Mouse (Mus musculus) kidney, postnatal 4 days (tissue): ENCODE measurements around the gene AI987944.

Experiments
- DNase-seq, 2 experiments: peaks; one replicate each; pipeline ENCODE4 v3.0.0; 2021; ENCODE audit warnings: mixed read lengths in 2 of 2

The AI987944 gene

GRCm38 (mm10) chr7:41393048-41393971 lies at the start of gene AI987944:
AI987944 (minus strand) TSS chr7:41393379.
- DNase-seq: peak; percentile 83 to 90

- no peak for DNase-seq
Observed at GRCm38 (mm10) chr7:41394130-41394529, 951 bp upstream of the AI987944 start.
